Mouse (Mus musculus) induced T-regulatory cell, adult 2 months (primary cell): ENCODE data around the gene Meis2.

Source experiments
- DNase-seq: peaks from one replicate; pipeline ENCODE4 v3.0.0-alpha.2; 2012; ENCODE audit warnings: low read depth

The Meis2 gene

DNA sequence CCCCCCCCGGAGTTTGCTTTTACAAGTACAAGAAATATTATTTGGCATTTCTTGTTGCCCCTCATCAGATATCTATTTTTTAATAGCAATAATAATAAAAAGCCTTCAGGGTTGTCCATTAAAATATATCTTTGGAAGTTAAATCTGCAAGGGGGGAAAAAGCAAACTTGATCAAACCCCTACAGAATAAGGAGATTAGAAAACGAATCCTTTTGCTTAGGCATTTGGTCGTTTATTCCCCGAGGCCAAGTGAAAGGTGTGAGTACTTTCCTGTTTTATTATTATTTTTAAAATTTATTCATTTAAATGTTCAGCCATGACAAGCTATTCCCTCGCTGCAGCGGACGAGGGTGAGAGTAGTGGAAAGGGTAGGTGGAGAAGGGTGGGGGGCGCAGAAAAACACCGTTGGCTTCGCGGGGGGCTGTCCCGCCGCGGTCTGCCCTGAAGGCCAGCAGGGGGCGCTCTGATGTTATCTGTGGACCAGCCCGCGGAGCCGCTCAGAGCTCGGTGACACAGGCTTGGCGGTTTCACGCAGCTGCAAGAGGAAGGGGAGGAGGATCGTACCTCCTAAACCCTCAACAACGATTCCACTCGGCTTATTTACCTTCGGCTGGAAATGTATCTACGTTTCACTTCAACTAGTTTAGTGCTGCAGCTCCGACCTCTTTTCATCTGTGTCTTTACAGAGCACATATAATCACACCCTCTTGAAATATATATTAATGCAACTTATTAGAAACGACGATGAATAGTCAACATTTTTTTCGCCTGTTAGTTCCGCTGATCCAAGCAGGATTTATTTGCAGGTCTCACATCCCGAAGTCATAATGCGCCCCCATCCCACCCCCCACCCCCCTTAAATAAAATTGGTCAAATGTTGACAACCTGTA is 209.9 kb downstream of the Meis2 start:
- DNase-seq, result peak; percentile 56

DNA sequence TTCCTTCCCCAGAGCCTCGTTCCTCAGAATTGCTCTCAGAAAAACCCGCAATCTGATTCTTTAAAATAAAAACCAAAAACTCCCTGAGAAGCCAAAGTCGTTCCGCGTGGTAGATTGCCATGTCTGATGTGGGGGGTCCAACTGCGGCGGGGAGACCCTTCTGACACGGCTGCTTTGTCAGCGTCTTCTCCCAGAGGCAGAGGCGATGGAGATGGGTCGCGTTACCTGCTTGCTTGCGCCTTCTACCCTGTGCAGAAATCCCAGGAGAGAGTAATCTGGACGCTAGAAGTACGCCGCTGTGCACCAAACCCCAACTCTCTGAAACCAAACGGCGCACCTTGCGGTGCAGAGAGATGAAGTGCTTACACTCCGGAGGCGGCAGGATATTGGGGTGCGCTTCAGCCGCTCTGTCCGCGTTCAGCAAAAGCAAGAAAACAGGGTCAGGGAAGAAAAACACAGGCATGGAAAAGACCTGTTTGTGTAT is 210.8 kb downstream of the Meis2 start:
- DNase-seq, result no peak

DNA sequence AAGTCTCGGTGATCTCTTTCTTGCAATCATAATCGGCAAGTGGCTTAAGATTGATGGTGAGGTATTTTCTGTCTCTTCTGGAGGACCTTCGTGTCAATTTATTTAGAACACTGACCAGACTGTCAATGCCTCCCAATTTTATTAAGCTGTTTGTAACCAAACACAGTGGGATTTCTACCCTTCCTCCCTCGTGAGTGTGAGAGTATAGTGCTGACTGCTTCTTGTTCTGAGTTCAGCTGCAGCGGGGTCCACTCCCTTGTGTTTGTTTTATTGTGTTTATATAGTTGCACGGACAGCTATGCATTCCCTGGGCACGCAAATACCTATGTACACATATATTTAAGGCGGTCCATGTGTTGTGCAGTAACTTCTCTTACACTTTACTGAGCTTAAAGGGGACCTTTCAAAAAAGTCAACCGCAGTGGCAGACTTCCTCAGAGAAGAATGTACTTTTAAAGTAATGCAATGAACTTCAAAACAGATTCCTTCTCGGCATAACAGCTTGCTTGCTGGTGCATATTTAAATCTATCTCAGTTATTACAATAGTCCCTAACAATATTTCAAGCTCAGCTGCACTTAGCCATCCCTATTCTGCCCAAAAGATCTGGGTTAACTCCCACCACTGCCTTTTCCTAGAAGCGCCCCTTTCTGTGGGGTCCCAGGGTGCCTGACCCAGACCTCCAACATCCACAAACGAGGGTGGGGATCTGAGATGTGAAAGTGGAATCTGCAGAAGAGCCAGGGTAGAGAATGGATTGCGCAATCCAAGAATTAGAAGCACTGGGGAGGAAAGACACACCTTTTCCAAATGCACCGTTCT is 211.4 kb downstream of the Meis2 start:
- no peak for DNase-seq

DNA sequence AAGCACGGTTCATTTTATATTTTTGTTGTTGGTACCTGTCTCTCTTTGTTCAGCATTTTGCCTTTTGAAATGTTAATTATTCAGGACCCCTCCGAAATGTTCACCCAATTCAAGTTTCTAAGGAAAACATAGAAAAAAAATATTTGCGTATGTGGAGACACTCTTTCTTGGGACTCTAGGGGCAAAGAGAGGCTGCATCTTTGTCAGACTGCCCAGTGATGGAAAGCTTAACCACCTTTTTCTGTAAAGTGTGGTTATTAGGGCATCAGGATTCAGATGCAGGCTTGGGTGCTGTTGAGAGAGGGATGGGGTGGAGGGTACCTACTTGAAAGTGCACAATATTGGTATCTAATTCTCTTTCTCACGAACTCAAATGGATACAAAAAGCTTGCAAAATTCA is 212.4 kb downstream of the Meis2 start:
- DNase-seq, result no peak

DNA sequence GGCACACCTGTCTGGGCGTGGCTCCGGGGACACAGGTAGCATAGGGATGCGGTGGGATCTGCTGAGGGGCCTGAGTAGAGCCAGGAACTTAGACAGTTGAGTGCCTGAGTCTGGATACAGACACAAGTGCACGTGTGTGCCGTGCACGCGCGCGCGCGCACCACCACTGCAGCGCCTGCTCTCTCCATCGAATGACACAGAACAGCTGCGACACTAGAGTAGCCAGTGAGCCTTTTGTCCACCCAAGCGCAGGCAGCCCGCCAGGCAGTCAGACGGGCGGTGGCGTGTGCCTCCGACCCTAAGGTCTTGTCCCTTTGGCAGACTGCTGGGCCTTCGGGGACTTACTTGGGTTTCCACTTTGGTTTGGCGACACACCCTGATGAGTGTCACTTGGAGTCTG is 213.0 kb downstream of the Meis2 start:
- DNase-seq, result no peak

DNA sequence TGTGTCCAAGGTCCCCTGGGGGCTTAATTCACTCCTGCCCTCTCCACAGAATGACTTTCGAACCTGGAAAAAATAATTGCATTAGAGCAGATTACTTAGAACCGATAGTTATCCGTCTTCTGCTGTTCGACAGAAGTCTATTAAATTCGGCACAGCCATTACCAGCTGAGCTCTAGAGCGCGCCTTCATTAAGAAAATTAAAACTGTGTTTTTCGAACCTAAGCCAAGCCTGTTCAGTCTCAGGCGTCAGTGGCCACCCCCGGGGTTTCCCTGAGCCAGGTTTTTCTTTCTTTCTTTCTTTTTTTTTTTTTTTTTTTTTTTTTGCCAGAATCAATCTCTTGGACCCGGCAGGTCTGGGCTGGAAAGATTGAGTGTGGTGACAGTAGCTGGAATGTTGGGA is 213.5 kb downstream of the Meis2 start:
- DNase-seq, result no peak

DNA sequence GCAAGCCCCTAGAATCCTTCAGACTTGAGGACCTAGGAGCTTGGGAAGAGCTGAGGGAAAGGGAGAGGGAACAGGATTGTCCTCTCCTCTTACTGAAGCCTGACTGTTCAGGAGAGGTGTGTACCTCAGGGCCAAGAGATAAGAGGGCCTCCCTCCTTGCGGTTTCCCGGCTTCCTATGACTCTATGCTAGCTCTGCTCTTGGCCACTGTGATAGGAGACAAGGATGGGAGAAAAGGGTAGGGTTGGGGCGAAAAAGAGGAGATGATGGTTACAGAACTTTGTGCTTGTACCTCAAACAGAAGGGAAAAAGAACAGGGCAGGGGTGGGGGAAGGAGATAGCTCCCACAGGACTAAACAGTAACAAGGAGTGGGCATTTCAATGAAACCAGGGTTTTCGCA is 214.7 kb downstream of the Meis2 start:
- no peak for DNase-seq

DNA sequence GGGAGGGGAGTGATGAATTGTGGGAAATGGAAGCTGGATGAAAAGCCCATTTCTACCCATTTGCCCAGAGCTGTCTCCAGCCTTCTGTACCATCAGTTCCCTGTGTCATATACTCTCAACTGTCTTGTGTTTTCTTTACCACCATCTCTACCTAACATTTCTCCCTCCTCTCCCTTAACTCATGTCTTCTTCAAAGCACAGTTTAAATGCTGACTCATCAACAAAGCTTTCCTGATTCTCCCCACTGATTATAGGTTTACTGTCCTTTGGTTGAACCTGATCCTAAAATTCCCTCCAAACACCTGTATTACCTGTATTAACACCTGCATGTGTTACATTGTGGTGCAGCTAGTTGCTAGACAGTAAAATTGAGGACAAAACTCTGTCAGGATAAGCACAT is 222.8 kb downstream of the Meis2 start:
- DNase-seq, result no peak

DNA sequence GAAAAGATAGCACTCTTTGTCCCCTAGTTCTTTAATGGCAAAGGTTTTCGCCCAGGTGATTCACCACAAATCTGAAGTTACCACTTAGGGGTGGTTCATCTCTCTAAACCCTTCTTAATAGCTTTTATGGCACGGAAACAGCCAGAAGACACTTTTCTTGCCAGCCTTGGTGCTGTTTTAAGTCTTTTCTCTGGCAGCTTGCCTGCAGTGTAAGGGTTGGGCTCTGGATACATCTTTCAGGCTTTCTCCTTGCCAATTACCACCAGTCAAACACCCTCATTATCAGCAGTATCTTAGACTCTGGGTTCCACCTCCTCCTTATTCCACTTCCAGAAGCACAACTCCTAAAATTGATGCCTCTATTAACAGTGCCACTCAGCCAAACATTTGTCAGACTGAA is 229.6 kb downstream of the Meis2 start:
- no peak for DNase-seq

DNA sequence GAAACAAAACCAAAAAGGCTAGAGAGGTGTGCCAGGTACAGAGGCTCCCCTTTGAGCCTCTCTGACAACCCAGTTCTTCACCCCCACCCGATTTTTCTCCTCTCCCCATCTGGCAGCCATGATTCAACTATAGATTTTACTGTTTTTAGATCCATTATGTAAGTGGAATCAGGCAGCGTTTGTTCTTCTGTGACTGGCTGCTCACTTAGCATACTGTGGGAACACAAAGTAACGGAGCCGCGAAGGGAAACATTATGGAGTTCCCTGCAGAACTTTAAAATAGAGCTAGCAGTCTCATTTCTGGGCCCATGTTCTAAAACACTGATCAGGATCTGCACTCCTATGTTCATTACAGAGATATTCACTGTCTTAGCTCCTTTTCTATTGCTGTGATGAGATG is 243.3 kb downstream of the Meis2 start:
- no peak for DNase-seq

DNA sequence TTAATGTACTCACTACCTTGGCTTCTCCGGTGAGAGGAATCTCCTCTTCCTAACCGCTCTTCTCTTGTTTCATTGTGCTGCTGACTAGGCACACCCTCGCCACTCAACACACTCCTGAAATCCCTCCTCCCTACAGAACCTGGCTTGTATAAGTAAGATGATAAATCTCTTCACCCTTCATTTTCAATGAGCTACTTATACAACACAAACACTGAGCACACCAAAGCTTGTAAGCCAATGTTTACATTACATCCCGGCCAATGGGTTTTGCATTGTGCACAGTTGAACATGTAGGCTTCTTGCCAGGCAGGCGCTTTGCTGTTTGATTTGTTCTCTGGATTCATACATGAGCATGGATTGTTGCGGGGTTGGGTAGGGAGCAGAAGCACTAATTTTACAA is 247.7 kb downstream of the Meis2 start:
- DNase-seq, result no peak

DNA sequence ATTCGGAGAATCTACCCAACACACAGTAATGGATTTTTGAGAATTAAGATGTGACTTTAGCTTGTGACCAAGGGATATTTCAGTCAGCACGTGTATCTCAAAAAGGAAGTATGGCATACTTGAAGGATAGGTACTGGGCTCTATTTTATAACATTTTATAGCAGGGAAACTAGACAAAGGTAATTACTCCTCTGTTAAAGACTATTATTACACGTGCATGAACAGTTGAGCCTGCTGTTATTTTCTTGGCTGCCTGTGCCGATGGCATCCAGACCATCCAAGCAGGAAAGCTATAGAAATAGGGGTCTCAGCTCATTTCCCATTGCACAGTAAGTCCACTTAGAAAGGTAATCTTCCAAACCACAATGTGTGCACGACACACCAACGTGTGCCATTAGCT is 251.9 kb downstream of the Meis2 start:
- no peak for DNase-seq

DNA sequence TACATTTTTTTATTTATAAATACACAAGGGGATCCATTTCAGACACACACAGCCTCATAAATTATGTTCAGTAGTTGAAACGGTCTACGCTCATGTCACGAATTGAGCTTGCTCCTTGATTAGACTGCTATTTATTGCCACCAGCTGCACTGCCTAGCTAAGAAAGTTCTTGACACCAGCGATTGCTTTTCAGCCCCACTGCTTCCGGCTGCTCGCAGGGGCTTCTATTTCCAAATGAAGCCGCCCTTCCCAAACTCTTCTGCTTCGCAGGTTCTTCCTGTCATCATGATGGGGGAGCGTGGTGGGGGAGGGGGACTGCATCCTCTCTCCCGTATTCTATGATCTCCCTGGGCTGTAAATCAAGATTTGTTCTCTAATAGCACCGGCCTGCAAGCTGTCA is 252.3 kb downstream of the Meis2 start:
- no peak for DNase-seq
